Comparison of ENCODE assay signal across 16 mouse cellular contexts in genomic region chr12:69881198-69881905, GRCm38 (mm10). TPM values are rescaled to one million over a fixed set of nuclear protein-coding genes. Genes with fewer than 3 reads are reported as not detected.
DNase-seq lines count a peak whose midpoint lies in the region; ATAC-seq and TF ChIP-seq lines count a peak whose summit lies in the region.
"Had no signal": no experiment of that assay in that cellular context is flagged by ENCODE, and none has a peak within 500 bp of the region (broad histone marks: within the 10 kb centered on the region; RNA-seq: fewer than 3 reads in every experiment).

No protein-coding gene starts in this region.

- no peak for ATAC-seq in hindbrain, embryonic 11.5 days (ENCODE audit: low FRiP score)
- no peak for ATAC-seq in midbrain, embryonic 15.5 days (replicated peaks)
- ATAC-seq in stomach, postnatal 0 days (ENCODE audit: low FRiP score, low TSS enrichment): peak; percentile 36; the same call in 1 of the 2 replicates
- ATAC-seq: forebrain, embryonic 13.5 days; lung, postnatal 0 days had no signal

- TF ChIP-seq CTCF in stomach, postnatal 0 days (IDR thresholded peaks at IDR 0.05; ENCODE audit: low read depth): no peak

- TF ChIP-seq EP300 in stomach, postnatal 0 days (optimal IDR thresholded peaks at IDR 0.05): no peak

- WGBS in hindbrain, embryonic 10.5 days: 40% methylated on average over 10 of the region's 10 CpGs
- WGBS in hindbrain, embryonic 11.5 days: 39% methylated on average over 10 of the region's 10 CpGs
- WGBS in midbrain, embryonic 10.5 days: 25% methylated on average over 10 of the region's 10 CpGs
- 25% methylated on average over 10 of the region's 10 CpGs for WGBS in midbrain, embryonic 15.5 days
- WGBS in embryonic facial prominence, embryonic 10.5 days: 35% methylated on average over 10 of the region's 10 CpGs
- WGBS in stomach, postnatal 0 days: 46% methylated on average over 10 of the region's 10 CpGs

- peaks cover 20% of the 10 kb centered on the region for H3K36me3 ChIP-seq in hindbrain, embryonic 10.5 days
- H3K36me3 ChIP-seq in hindbrain, embryonic 11.5 days (ENCODE audit: control insufficient read depth, insufficient read depth, low read length): no peaks in the 10 kb centered on the region
- peaks cover 4% of the 10 kb centered on the region; the same call in 1 of the 2 replicates for H3K36me3 ChIP-seq in midbrain, embryonic 10.5 days
- no peaks in the 10 kb centered on the region for H3K36me3 ChIP-seq in midbrain, embryonic 15.5 days (replicated peaks)
- H3K36me3 ChIP-seq in embryonic facial prominence, embryonic 10.5 days (replicated peaks): peaks cover 16% of the 10 kb centered on the region
- no peaks in the 10 kb centered on the region for H3K36me3 ChIP-seq in stomach, postnatal 0 days (ENCODE audit: control insufficient read depth, insufficient read depth, low read length)
- H3K36me3 ChIP-seq: hindbrain, embryonic 15.5 days had no signal

- peaks cover 32% of the 10 kb centered on the region for H3K4me1 ChIP-seq in hindbrain, embryonic 10.5 days (replicated peaks)
- no peaks in the 10 kb centered on the region for H3K4me1 ChIP-seq in hindbrain, embryonic 11.5 days (replicated peaks; ENCODE audit: control insufficient read depth, insufficient read depth, low read length)
- H3K4me1 ChIP-seq in midbrain, embryonic 10.5 days: peaks cover 41% of the 10 kb centered on the region
- H3K4me1 ChIP-seq in midbrain, embryonic 15.5 days: peaks cover 12% of the 10 kb centered on the region
- peaks cover 39% of the 10 kb centered on the region for H3K4me1 ChIP-seq in embryonic facial prominence, embryonic 10.5 days
- H3K4me1 ChIP-seq in stomach, postnatal 0 days (replicated peaks; ENCODE audit: control insufficient read depth, insufficient read depth): peaks cover 6% of the 10 kb centered on the region; the same call in 1 of the 2 replicates

- no peaks in the 10 kb centered on the region for H3K27me3 ChIP-seq in hindbrain, embryonic 10.5 days (ENCODE audit: insufficient read depth, poor library complexity, severe bottlenecking)
- no peaks in the 10 kb centered on the region for H3K27me3 ChIP-seq in hindbrain, embryonic 11.5 days (ENCODE audit: control insufficient read depth, insufficient read depth, low read length)
- H3K27me3 ChIP-seq in midbrain, embryonic 10.5 days (ENCODE audit: low read depth, poor library complexity, severe bottlenecking): no peaks in the 10 kb centered on the region
- no peaks in the 10 kb centered on the region for H3K27me3 ChIP-seq in midbrain, embryonic 15.5 days (replicated peaks)
- H3K27me3 ChIP-seq in embryonic facial prominence, embryonic 10.5 days (replicated peaks; ENCODE audit: low read depth, poor library complexity, severe bottlenecking): no peaks in the 10 kb centered on the region
- H3K27me3 ChIP-seq in stomach, postnatal 0 days (ENCODE audit: control insufficient read depth, insufficient read depth, low read length): no peaks in the 10 kb centered on the region
- H3K27me3 ChIP-seq: forebrain, embryonic 13.5 days; hindbrain, embryonic 15.5 days; limb, embryonic 13.5 days had no signal

- peak; percentile 7 for DNase-seq in hindbrain, embryonic 10.5 days (ENCODE audit: low spot score)
- DNase-seq in hindbrain, embryonic 11.5 days (ENCODE audit: low spot score): no peak
- DNase-seq in midbrain, embryonic 10.5 days (ENCODE audit: low spot score): no peak
- no peak for DNase-seq in embryonic facial prominence, embryonic 10.5 days (ENCODE audit: low spot score)
- DNase-seq in stomach, postnatal 0 days (ENCODE audit: low spot score): no peak
- no peak for DNase-seq in spleen, postnatal 36 days (ENCODE audit: low spot score in 2 of 2)
- DNase-seq: adrenal gland, adult 2 months; cerebellum, postnatal 36 days; right cerebral cortex, postnatal 14 days; thymus, postnatal 14 days had no signal

- no peak overlapping the region for H3K4me3 ChIP-seq in hindbrain, embryonic 10.5 days
- no peak overlapping the region for H3K4me3 ChIP-seq in hindbrain, embryonic 11.5 days (ENCODE audit: low read depth, low read length)
- no peak overlapping the region for H3K4me3 ChIP-seq in midbrain, embryonic 10.5 days
- H3K4me3 ChIP-seq in midbrain, embryonic 15.5 days: no peak overlapping the region
- no peak overlapping the region for H3K4me3 ChIP-seq in embryonic facial prominence, embryonic 10.5 days
- H3K4me3 ChIP-seq in stomach, postnatal 0 days (ENCODE audit: low read depth, low read length): no peak overlapping the region
- H3K4me3 ChIP-seq: forebrain, embryonic 13.5 days; hindbrain, embryonic 15.5 days; limb, embryonic 13.5 days had no signal

- H3K4me2 ChIP-seq in hindbrain, embryonic 11.5 days (replicated peaks; ENCODE audit: low read depth, low read length): no peak overlapping the region
- no peak overlapping the region for H3K4me2 ChIP-seq in midbrain, embryonic 15.5 days
- no peak overlapping the region for H3K4me2 ChIP-seq in stomach, postnatal 0 days (replicated peaks; ENCODE audit: low read depth)
- H3K4me2 ChIP-seq: forebrain, embryonic 13.5 days; heart, embryonic 11.5 days; hindbrain, embryonic 15.5 days; limb, embryonic 13.5 days had no signal

- H3K9ac ChIP-seq in hindbrain, embryonic 11.5 days (ENCODE audit: low read depth, low read length): no peak overlapping the region
- no peak overlapping the region for H3K9ac ChIP-seq in midbrain, embryonic 15.5 days
- H3K9ac ChIP-seq in stomach, postnatal 0 days (ENCODE audit: low read length): no peak overlapping the region
- H3K9ac ChIP-seq: forebrain, embryonic 13.5 days; hindbrain, embryonic 15.5 days; limb, embryonic 13.5 days had no signal

- no peak overlapping the region for H3K27ac ChIP-seq in hindbrain, embryonic 10.5 days
- no peak overlapping the region for H3K27ac ChIP-seq in hindbrain, embryonic 11.5 days (ENCODE audit: low read depth, low read length)
- H3K27ac ChIP-seq in midbrain, embryonic 10.5 days (replicated peaks): peak overlapping the region; percentile 46; the same call in 1 of the 2 replicates
- H3K27ac ChIP-seq in midbrain, embryonic 15.5 days: no peak overlapping the region
- peak overlapping the region; percentile 21; the same call in 1 of the 2 replicates for H3K27ac ChIP-seq in embryonic facial prominence, embryonic 10.5 days (replicated peaks)
- H3K27ac ChIP-seq in stomach, postnatal 0 days (replicated peaks): no peak overlapping the region
- H3K27ac ChIP-seq: forebrain, embryonic 13.5 days; hindbrain, embryonic 15.5 days; limb, embryonic 13.5 days had no signal

- H3K9me3 ChIP-seq in hindbrain, embryonic 10.5 days: no peaks in the 10 kb centered on the region
- no peaks in the 10 kb centered on the region for H3K9me3 ChIP-seq in hindbrain, embryonic 11.5 days (ENCODE audit: control insufficient read depth, low read length)
- no peaks in the 10 kb centered on the region for H3K9me3 ChIP-seq in midbrain, embryonic 10.5 days (replicated peaks)
- H3K9me3 ChIP-seq in midbrain, embryonic 15.5 days: no peaks in the 10 kb centered on the region
- H3K9me3 ChIP-seq in embryonic facial prominence, embryonic 10.5 days: no peaks in the 10 kb centered on the region
- no peaks in the 10 kb centered on the region for H3K9me3 ChIP-seq in stomach, postnatal 0 days (ENCODE audit: control insufficient read depth, low read length)
- H3K9me3 ChIP-seq: forebrain, embryonic 13.5 days; hindbrain, embryonic 15.5 days; limb, embryonic 13.5 days had no signal

RNA-seq across cellular contexts. Expression of gene Atl1, which starts 11.1 kb away (rescaled TPM):
- polyA plus RNA-seq in hindbrain, embryonic 10.5 days (2016; fragmentation: Nextera tagmentation; extraction: Ambion mirVana): 22.5 and 45.8 TPM in 2 replicates
- 54.7 and 59.5 TPM in 2 replicates for polyA plus RNA-seq in hindbrain, embryonic 11.5 days (2014; fragmentation: Nextera tagmentation; extraction: Ambion mirVana)
- 22.1 and 35.0 TPM in 2 replicates for polyA plus RNA-seq in midbrain, embryonic 10.5 days (2016; fragmentation: Nextera tagmentation; extraction: Ambion mirVana)
- 144 and 167 TPM in 2 replicates for polyA plus RNA-seq in midbrain, embryonic 15.5 days (2015; fragmentation: Nextera tagmentation; extraction: Ambion mirVana)
- 11.0 and 11.2 TPM in 2 replicates for polyA plus RNA-seq in embryonic facial prominence, embryonic 10.5 days (2016; fragmentation: Nextera tagmentation; extraction: Ambion mirVana)
- polyA plus RNA-seq in stomach, postnatal 0 days (2015; fragmentation: Nextera tagmentation; extraction: Ambion mirVana): 3.8 and 4.3 TPM in 2 replicates

RNA-seq across cellular contexts. Expression of gene Map4k5, which starts 11.6 kb away (rescaled TPM):
- 23.2 and 25.2 TPM in 2 replicates for polyA plus RNA-seq in hindbrain, embryonic 10.5 days (2016; fragmentation: Nextera tagmentation; extraction: Ambion mirVana)
- 37.9 and 38.4 TPM in 2 replicates for polyA plus RNA-seq in hindbrain, embryonic 11.5 days (2014; fragmentation: Nextera tagmentation; extraction: Ambion mirVana)
- 22.1 and 23.5 TPM in 2 replicates for polyA plus RNA-seq in midbrain, embryonic 10.5 days (2016; fragmentation: Nextera tagmentation; extraction: Ambion mirVana)
- polyA plus RNA-seq in midbrain, embryonic 15.5 days (2015; fragmentation: Nextera tagmentation; extraction: Ambion mirVana): 28.2 and 31.6 TPM in 2 replicates
- polyA plus RNA-seq in embryonic facial prominence, embryonic 10.5 days (2016; fragmentation: Nextera tagmentation; extraction: Ambion mirVana): 31.9 and 33.7 TPM in 2 replicates
- polyA plus RNA-seq in stomach, postnatal 0 days (2015; fragmentation: Nextera tagmentation; extraction: Ambion mirVana): 12.4 and 13.1 TPM in 2 replicates

Comparison
In these comparisons a context has a peak if more than half of its experiments do, and no peak if none do; other contexts are left out.
1. H3K27ac ChIP-seq: peak in midbrain, embryonic 10.5 days (single experiment) and embryonic facial prominence, embryonic 10.5 days (single experiment); none in hindbrain, embryonic 10.5 days (single experiment), hindbrain, embryonic 11.5 days (single experiment), midbrain, embryonic 15.5 days (single experiment) and stomach, postnatal 0 days (single experiment).